7 mouse cellular contexts compared by ENCODE assay signal in genomic region chr12:31116005-31116466, GRCm38 (mm10). TPM values are rescaled to one million over a fixed set of nuclear protein-coding genes. Genes with fewer than 3 reads are reported as not detected.
DNase-seq lines count a peak whose midpoint lies in the region; ATAC-seq and TF ChIP-seq lines count a peak whose summit lies in the region.

No protein-coding gene starts in this region.

- 13% methylated on average over 8 of the region's 8 CpGs for WGBS in heart, embryonic 13.5 days
- 22% methylated on average over 8 of the region's 8 CpGs for WGBS in spleen, adult 2 months

- TF ChIP-seq CTCF in ES-Bruce4 (IDR thresholded peaks at IDR 0.05; ENCODE audit: low read depth, low read length) = peak; percentile 31
- peak; percentile 25; the same call in 1 of the 2 replicates for TF ChIP-seq CTCF in spleen, adult 2 months (IDR thresholded peaks at IDR 0.05; ENCODE audit: extremely low read depth, insufficient read depth, insufficient read length, insufficient replicate concordance)

- TF ChIP-seq POLR2A in ES-Bruce4 (IDR thresholded peaks at IDR 0.05; ENCODE audit: insufficient read depth, low read length) = no peak
- TF ChIP-seq POLR2A in spleen, adult 2 months (IDR thresholded peaks at IDR 0.05; ENCODE audit: low read depth, low read length) = no peak

- no peak overlapping the region for H3K4me2 ChIP-seq in heart, embryonic 13.5 days

- H3K36me3 ChIP-seq in ES-Bruce4 (ENCODE audit: control insufficient read depth, insufficient read depth, low read length, poor library complexity, severe bottlenecking) = no peaks in the 10 kb centered on the region
- no peaks in the 10 kb centered on the region for H3K36me3 ChIP-seq in heart, embryonic 13.5 days
- no peaks in the 10 kb centered on the region for H3K36me3 ChIP-seq in spleen, adult 2 months (ENCODE audit: control insufficient read depth, insufficient read depth, low read length)

- peak; percentile 75 for DNase-seq in ZHBTc4 (ENCODE audit: low read depth, low spot score)
- DNase-seq in layer of hippocampus, adult 8-10 months (ENCODE audit: low spot score in 2 of 2) = peak; percentile 8 to 50
- peak; percentile 52 for DNase-seq in lung, postnatal 25 days (ENCODE audit: low spot score)
- no peak for DNase-seq in spleen, adult 2 months (ENCODE audit: low read depth in 1 of 2, low spot score in 2 of 2)

- no peaks in the 10 kb centered on the region for H3K9me3 ChIP-seq in ES-Bruce4 (replicated peaks; ENCODE audit: control insufficient read depth, insufficient read depth, low read length, poor library complexity, severe bottlenecking)
- no peaks in the 10 kb centered on the region for H3K9me3 ChIP-seq in heart, embryonic 13.5 days

- no peak overlapping the region for H3K9ac ChIP-seq in ES-Bruce4 (ENCODE audit: low read depth, poor library complexity, severe bottlenecking)
- 0 out of 2 replicates have a peak overlapping the region, but pooled peaks have one; percentile 24 for H3K9ac ChIP-seq in heart, embryonic 13.5 days

- H3K27ac ChIP-seq in ES-Bruce4 (ENCODE audit: insufficient read depth, low read length) = no peak overlapping the region
- no peak overlapping the region for H3K27ac ChIP-seq in heart, embryonic 13.5 days (replicated peaks)
- no peak overlapping the region for H3K27ac ChIP-seq in spleen, adult 2 months (ENCODE audit: insufficient read depth, low read length)

- H3K4me3 ChIP-seq in ES-Bruce4 (ENCODE audit: low read depth, low read length) = no peak overlapping the region
- H3K4me3 ChIP-seq in heart, embryonic 13.5 days = no peak overlapping the region
- no peak overlapping the region for H3K4me3 ChIP-seq in spleen, adult 2 months (ENCODE audit: extremely low read depth, insufficient read depth, insufficient read length)

- H3K27me3 ChIP-seq in ES-Bruce4 (ENCODE audit: control insufficient read depth, insufficient read depth, low read length, poor library complexity, severe bottlenecking) = no peaks in the 10 kb centered on the region
- no peaks in the 10 kb centered on the region for H3K27me3 ChIP-seq in heart, embryonic 13.5 days (replicated peaks)
- no peaks in the 10 kb centered on the region for H3K27me3 ChIP-seq in spleen, adult 2 months (ENCODE audit: control insufficient read depth, insufficient read depth, low read length)

- peak; percentile 66; the same call in 1 of the 2 replicates for ATAC-seq in common myeloid progenitor, adult 5-6 weeks (replicated peaks; ENCODE audit: low read depth, poor library complexity, severe bottlenecking)
- no peak for ATAC-seq in heart, embryonic 13.5 days (ENCODE audit: extremely low read depth, insufficient number of reproducible peaks, low FRiP score, low TSS enrichment)

- TF ChIP-seq EP300 in ES-Bruce4 (IDR thresholded peaks at IDR 0.05; ENCODE audit: insufficient read depth, low read depth, low read length) = no peak

- no peaks in the 10 kb centered on the region for H3K4me1 ChIP-seq in ES-Bruce4 (ENCODE audit: control insufficient read depth, insufficient read depth, low read length)
- peaks cover 16% of the 10 kb centered on the region for H3K4me1 ChIP-seq in heart, embryonic 13.5 days
- H3K4me1 ChIP-seq in spleen, adult 2 months (ENCODE audit: control insufficient read depth, insufficient read depth, insufficient read length) = no peaks in the 10 kb centered on the region

RNA-seq across cellular contexts. Expression of gene Fam110c, which starts 42.4 kb away (rescaled TPM):
- polyA plus RNA-seq in ES-Bruce4 (2011; ENCODE audit: insufficient read depth, insufficient read length, low read depth, missing spikeins) = 1.9 and 2.6 TPM in 2 replicates
- 0.63 and 2.5 TPM in 2 replicates for total RNA-seq in common myeloid progenitor, adult 5-6 weeks (2017)
- 1.4 and 1.6 TPM in 2 replicates for polyA plus RNA-seq in heart, embryonic 13.5 days (2015; fragmentation: Nextera tagmentation; extraction: Ambion mirVana)
- under 1 TPM in 2 of 4 experiments, not detected in 2; 0.09 to 0.17 TPM for total RNA-seq in layer of hippocampus, adult 8-10 months (2022)
- polyA plus RNA-seq in spleen, adult 2 months (2012; rRNA removed) = 0.18 and 0.34 TPM in 2 replicates

Comparison
In these comparisons a context has a peak if more than half of its experiments do, and no peak if none do; other contexts are left out.
1. DNase-seq: peak in ZHBTc4 (single experiment), layer of hippocampus, adult 8-10 months (2 of 2) and lung, postnatal 25 days (single experiment); none in spleen, adult 2 months (0 of 2).